Mouse (Mus musculus) embryonic stem cell, embryonic (primary cell): ENCODE data around the gene Pdcd6ip.

Experiments used
- CTCF ChIA-PET, 4 experiments: fragments of 300-600 bp in 2 of 4; fragments of 350-600 bp in 2 of 4; sonication (Branson Sonifier 250); formaldehyde crosslinking; loops; one replicate each; lab custom pipeline; 2022; ENCODE audit warnings: inconsistent platforms in 2 of 4; lab: Charles Lee
- POLR2A ChIA-PET, 4 experiments: fragments of 300-600 bp in 2 of 4; fragments of 350-600 bp in 2 of 4; sonication (Branson Sonifier 250); formaldehyde crosslinking; loops; one replicate each; lab custom pipeline; 2022; ENCODE audit warnings: antibody characterized with exemption in 4 of 4, inconsistent platforms in 1 of 4; lab: Charles Lee

The Pdcd6ip gene

DNA sequence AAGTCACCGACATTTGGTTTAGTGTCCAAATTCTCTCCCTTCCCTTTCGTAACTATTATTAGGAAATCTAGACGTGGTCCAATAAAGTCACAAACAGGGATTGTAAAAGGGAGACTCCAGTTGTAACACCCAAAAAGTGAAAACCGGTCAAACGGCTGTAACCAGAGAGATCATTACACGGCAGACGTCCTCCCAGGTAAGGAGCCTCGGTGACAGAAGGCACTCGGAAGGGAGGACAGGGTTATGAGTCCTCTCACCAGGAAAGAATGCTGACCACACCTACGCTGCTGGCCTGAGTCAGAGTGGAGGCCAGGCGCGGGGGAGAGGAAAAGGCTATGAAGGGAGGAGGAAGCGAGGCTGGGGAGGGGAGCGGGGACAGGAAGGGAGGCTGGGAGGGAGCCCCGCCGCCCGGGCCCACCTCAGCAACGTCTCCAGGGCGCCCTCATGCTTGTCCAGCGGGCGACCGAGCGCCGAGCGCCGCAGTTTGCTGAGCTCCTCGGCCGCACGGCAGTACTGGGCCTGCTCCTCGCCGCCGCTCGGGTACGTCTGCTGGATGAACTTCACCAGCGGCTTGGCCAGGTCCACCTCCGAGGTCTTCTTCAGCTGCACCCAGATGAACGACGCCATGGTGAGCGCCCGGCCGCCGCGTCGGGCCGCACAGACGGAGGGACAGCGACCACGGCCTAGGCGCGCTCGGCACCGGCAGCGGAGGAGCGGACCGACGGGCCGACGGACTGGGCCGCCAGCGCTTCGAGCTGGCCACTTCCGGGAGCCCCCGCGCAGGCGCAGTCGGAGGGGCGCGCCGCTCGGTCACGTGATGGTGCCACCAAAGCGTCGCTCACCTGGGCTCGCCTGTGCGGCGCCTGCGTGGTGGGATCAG, at the start of gene Pdcd6ip:
TSS of gene Pdcd6ip (minus strand) at position 779 of the 880 bp plus-strand sequence.
- ChIA-PET CTCF (interaction anchor here in 1 of 4 experiments (1.0 kb wide), 1 partner anchor 12 kb away, joined by 3 read pairs; no protein-coding TSS in a partner anchor), POLR2A (interaction anchor here in 3 of 4 experiments (0.6 to 1.6 kb wide), 5 partner anchors 39 to 321 kb away, joined by 3 to 8 read pairs (median 3); no protein-coding TSS in a partner anchor)

DNA sequence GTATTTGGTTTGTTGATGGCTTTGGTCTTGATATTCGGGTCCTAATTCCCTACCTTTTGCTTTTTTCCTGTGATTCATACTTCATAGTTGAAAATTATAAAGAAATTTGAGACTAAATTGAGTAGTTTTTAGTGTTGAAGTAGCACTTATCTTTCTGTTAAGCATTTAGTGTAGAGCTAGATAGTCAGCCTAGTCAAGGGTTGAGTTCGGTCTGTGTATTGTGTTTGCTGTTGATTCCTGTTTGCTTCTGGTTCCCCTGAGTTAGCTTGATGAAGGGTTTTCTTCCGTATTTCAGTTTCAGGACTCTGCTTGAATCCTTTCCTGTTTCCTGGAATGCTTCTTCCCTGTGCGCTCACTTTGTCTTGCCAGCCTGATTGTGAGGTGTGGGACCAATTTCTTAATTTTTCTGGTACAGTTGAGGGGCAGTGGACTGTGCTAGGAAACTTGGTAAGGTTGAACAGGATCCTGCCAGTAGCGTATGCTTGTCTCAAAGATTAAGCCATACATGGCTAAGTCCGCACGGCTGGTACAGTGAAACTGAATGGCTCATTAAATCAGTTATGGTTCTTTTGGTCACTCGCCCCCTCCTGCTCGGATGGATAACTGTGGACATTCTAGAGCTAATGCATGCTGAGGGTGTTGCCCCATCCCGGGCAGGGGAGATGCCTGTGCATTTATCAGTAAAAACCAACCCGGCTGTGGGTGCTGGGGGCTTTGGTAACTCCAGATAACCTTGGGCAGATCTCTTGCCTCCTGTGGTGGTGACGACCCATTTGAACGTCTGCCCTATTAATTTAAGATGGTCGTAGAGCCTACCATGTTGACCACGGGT, 48.0 kb upstream of the Pdcd6ip start:
- ChIA-PET CTCF (interaction anchor here in 1 of 4 experiments (0.6 kb wide), 1 partner anchor 186 kb away, joined by 7 read pairs; no protein-coding TSS in a partner anchor), POLR2A (interaction anchor here in 2 of 4 experiments (0.5 to 1.5 kb wide), 3 partner anchors 10 to 940 kb away, joined by 3 to 4 read pairs (median 3); no protein-coding TSS in a partner anchor)

GRCm38 (mm10) chr9:113749356-113749755, 41.3 kb upstream of the Pdcd6ip start:
- POLR2A ChIA-PET, result interaction anchor here in 2 of 4 experiments (0.6 to 4.4 kb wide), 2 partner anchors 9 to 20 kb away, joined by 8 to 27 read pairs; no protein-coding TSS in a partner anchor
- CTCF ChIA-PET, result no interaction called here

DNA sequence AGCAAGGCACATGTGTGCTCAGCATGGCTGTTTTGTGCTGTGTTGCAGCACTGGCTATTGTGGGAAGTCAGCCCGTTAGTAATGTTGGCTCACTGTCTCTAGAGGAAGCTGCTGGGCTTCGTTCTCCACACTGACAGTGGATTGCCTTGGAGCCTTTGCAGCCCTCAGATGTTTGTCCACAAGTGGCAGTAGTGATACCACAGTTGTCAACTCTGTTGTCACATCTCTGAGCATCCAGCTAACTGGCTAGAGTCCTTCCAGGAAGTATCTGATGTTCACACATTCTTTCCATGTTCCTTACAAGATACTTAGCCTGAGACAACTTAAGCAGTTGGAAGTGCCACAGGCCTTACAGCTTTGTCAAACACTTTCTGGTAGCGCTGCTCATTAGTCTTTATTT, 35.2 kb upstream of the Pdcd6ip start:
- ChIA-PET POLR2A (interaction anchor here in 3 of 4 experiments (0.6 to 1.7 kb wide), 10 partner anchors 9 to 728 kb away, joined by 3 to 10 read pairs (median 4); no protein-coding TSS in a partner anchor), CTCF (interaction anchor here in 1 of 4 experiments (1.6 kb wide), 1 partner anchor 15 kb away, joined by 7 read pairs; no protein-coding TSS in a partner anchor)

DNA sequence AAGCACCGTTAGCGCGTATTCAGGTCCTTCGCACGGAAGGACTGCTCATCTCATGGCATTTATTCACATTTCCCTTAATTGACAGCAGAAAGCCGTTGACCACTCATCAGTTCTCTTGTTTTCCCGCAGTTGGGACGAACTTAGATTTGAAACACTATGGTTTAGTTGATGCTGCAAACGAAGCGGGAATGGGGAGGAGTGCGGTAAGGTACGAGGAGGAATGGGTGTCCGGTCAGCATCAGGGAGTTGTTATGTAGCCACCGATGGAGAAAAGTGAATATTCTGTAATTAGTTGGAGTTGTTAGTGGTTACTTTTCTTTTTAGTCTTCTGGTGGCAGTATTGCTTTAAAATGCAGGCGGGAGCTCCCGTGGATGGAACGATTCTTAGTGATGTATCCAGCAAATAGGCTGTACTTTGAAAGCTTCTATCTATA, 34.3 kb upstream of the Pdcd6ip start:
- CTCF ChIA-PET, result interaction anchor here in 2 of 4 experiments (0.6 to 1.6 kb wide), 2 partner anchors 16 to 793 kb away, joined by 7 to 13 read pairs; no protein-coding TSS in a partner anchor
- POLR2A ChIA-PET, result interaction anchor here in 3 of 4 experiments (0.7 to 1.7 kb wide), 9 partner anchors 10 to 729 kb away, joined by 3 to 10 read pairs (median 4); no protein-coding TSS in a partner anchor

GRCm38 (mm10) chr9:113741637-113742137, 33.6 kb upstream of the Pdcd6ip start:
- ChIA-PET POLR2A (interaction anchor here in 3 of 4 experiments (0.6 to 1.7 kb wide), 5 partner anchors 17 to 743 kb away, joined by 3 to 6 read pairs (median 4); no protein-coding TSS in a partner anchor), CTCF (no interaction called here)

GRCm38 (mm10) chr9:113741108-113741636, 33.1 kb upstream of the Pdcd6ip start, which contains the start of gene Clasp2:
Gene Clasp2, plus strand, starts transcription at chr9:113741473.
- POLR2A ChIA-PET, result interaction anchor here in 2 of 4 experiments (0.7 to 1.6 kb wide), 3 partner anchors 17 to 744 kb away, joined by 3 to 6 read pairs (median 4); no protein-coding TSS in a partner anchor
- CTCF ChIA-PET, result no interaction called here

DNA sequence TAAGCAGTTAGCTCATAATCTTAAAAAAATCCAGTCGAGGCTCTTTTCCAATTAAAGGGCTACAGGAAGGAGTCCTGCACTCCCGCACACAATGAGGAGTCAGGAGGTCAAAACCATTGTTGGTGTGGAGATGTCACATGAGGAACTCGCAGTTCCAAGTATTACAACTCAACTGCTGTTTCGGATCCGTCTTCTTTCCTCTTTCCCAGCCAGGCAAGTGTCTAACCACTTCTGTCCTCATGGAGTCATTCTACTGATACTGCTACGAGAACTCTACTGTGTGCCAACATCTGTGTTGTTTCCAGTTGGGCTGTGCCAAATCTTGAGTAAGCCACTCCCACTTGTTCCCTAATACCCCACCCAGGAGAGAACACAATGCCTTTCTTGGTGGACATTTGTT, 30.9 kb upstream of the Pdcd6ip start:
- ChIA-PET CTCF (interaction anchor here in 1 of 4 experiments (0.6 kb wide), 1 partner anchor 767 kb away, joined by 3 read pairs; no protein-coding TSS in a partner anchor), POLR2A (interaction anchor here in 2 of 4 experiments (1.0 to 1.5 kb wide), 3 partner anchors 8 to 20 kb away, joined by 4 read pairs; no protein-coding TSS in a partner anchor)

DNA sequence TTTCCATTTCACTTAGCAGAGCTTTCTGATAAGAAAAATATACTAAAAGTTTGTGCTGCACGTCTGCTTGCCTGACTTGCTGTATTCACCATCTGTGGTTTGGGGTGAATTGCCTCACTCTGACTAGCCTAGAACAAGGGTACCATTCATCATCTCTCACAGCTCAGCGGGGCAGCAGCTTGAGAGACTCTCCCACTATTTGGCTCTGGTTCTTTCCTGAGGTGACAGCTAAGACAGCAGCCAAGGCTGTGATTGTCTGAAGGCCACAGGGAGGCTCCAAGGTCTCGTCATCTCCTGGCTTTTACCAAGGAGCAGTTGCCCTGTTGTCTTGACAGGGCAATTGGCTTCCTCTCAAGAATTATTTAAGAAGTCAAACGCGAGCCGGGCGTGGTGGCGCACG, 30.0 kb upstream of the Pdcd6ip start:
- ChIA-PET POLR2A (interaction anchor here in 2 of 4 experiments (0.8 to 2.6 kb wide), 7 partner anchors 10 to 1650 kb away, joined by 3 to 10 read pairs (median 4); no protein-coding TSS in a partner anchor), CTCF (no interaction called here)

DNA sequence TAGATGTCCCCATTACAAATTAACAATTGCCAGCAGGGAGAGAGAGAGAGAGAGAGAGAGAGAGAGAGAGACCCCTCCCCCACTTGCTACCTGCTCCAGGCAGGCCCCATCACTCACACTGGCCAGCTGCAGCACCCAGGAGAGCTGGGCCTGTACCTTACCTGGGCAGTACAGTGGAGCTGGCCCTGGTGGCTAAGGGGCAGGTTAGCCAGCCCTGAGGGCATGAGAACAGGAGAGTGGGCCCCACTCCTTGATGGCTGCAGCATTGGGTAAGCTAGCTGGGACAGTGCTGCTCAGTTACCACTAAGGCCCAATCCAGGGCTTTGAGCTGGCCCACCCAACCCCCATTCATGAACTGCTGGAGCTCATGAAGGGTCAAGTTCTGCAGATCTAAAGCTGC, 27.9 kb upstream of the Pdcd6ip start:
- CTCF ChIA-PET, result interaction anchor here in 2 of 4 experiments (0.5 to 0.9 kb wide), 2 partner anchors 24 to 294 kb away, joined by 4 read pairs; no protein-coding TSS in a partner anchor
- POLR2A ChIA-PET, result interaction anchor here in 1 of 4 experiments (2.2 to 2.6 kb wide), 2 partner anchors 9 to 23 kb away, joined by 6 to 10 read pairs; no protein-coding TSS in a partner anchor

- ChIA-PET POLR2A (interaction anchor here in 1 of 4 experiments (0.7 kb wide), 1 partner anchor 16 kb away, joined by 3 read pairs; no protein-coding TSS in a partner anchor), CTCF (no interaction called here)
Observed at GRCm38 (mm10) chr9:113731540-113731939, 23.5 kb upstream of the Pdcd6ip start.

DNA sequence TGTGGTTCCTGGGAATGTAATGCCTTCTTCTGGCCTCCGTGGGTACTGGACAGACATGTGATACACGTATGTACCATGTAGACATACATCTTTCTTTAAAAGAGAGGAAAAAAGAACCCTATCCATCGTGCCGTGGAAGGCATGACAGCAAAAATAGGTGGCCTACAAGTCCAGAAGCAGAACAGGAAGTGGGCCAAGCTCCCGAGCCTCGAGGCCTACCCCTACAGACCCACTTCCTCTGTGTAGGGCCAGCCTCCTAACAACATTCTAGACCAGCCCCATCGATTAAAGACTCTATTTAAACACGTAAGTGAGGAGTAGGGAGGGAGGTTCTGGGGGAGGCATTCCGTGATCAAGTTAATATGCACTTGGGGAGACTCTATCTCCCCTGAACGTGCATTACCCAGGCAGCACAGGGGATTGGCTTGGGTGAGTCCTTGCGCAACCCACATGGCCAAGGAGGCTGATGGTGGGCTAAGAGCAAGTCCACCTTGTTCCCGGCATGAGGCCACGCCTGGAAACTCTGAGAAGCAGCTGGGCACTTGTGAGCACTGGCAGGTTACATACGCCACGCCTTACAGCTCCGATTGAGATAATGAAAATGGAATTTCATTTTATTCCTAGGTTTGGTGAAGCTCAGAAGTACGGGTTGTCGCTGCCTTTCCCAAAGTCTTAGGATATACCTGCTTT, 19.1 kb upstream of the Pdcd6ip start:
- POLR2A ChIA-PET, result interaction anchor here in 2 of 4 experiments (1.1 to 3.2 kb wide), 5 partner anchors 10 to 32 kb away, joined by 3 to 16 read pairs (median 5); no protein-coding TSS in a partner anchor
- CTCF ChIA-PET, result no interaction called here

DNA sequence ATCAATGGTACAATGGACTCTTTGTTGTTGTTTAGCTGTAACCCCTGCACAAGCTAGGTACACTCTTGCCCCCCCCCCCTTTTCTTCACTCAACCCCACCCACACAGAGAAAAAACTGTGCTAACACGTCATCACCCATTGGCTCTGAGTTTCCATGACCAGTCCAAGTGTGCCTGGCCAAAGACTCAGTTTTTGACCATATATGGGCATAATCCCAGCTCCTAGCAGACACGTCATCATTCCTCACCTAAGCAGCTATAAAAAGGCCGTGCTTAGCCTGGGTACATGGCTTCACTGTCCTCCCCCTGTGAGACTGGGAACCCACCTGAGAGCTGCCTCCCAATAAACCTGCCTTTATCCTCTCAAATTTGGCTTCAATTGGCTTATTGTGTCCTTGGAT, 18.1 kb upstream of the Pdcd6ip start:
- ChIA-PET POLR2A (interaction anchor here in 3 of 4 experiments (0.6 to 3.2 kb wide), 8 partner anchors 11 to 204 kb away, joined by 3 to 16 read pairs (median 4); partner anchors contain the start of gene Ubp1 (in 2 of the 3)), CTCF (interaction anchor here in 2 of 4 experiments (0.5 to 0.6 kb wide), 2 partner anchors 287 to 646 kb away, joined by 3 to 4 read pairs; no protein-coding TSS in a partner anchor)

DNA sequence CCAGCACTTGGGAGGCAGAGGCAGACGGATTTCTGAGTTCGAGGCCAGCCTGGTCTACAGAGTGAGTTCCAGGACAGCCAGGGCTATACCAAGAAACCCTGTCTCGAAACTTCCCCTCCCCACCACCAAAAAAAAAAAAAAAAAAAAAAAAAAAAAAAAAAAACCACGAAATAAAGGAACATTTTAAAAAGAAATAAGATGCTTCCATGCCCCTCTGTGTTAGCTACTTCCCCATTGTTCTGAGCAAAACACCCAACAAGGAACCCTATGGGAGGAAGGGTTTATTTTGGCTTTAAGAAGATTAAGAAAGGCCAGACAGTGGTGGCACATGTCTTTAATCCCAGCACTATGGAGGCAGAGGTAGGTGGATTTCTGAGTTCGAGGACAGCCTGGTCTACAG, 17.6 kb upstream of the Pdcd6ip start:
- POLR2A ChIA-PET, result interaction anchor here in 3 of 4 experiments (0.6 to 3.2 kb wide), 8 partner anchors 16 to 1670 kb away, joined by 3 to 16 read pairs (median 4); partner anchors contain the start of gene Ubp1 (in 2 of the 3)
- CTCF ChIA-PET, result interaction anchor here in 2 of 4 experiments (0.5 to 0.6 kb wide), 2 partner anchors 288 to 646 kb away, joined by 3 to 4 read pairs; no protein-coding TSS in a partner anchor

- POLR2A ChIA-PET, result interaction anchor here in 2 of 4 experiments (0.8 to 1.2 kb wide), 2 partner anchors 32 to 34 kb away, joined by 3 to 4 read pairs; no protein-coding TSS in a partner anchor
Observed at GRCm38 (mm10) chr9:113724646-113725045, 16.6 kb upstream of the Pdcd6ip start.

DNA sequence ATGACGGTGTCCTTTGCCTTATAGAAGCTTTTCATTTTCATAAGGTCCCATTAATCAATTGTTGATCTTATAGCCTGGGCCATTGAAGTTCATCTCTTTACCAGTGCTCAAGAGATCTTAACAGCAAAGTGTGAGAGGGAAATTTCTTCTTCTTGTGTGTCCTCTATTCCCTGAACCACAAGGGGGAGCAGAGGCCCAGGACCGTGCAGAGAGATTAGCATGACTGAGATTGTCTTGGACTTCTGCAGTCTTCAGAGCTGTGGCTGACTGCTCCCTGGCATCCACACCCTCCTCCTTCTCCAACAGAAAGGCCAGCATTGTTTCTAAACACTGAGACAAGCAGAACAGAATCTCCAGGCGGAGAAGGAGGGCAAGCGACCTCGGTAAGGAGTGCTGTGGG, 11.0 kb upstream of the Pdcd6ip start:
- ChIA-PET POLR2A (interaction anchor here in 2 of 4 experiments (0.6 to 2.5 kb wide), 5 partner anchors 19 to 212 kb away, joined by 3 to 9 read pairs (median 4); partner anchors contain the start of gene Ubp1 (in 1 of the 2)), CTCF (interaction anchor here in 3 of 4 experiments (0.6 to 1.9 kb wide), 5 partner anchors 11 to 212 kb away, joined by 3 to 5 read pairs (median 3); partner anchors contain the start of genes Pdcd6ip (in 1 of the 3) and Ubp1 (in 1 of the 3))

More at GRCm38 (mm10) chr9:113724646-113725045, 16.6 kb upstream of the Pdcd6ip start:
- CTCF ChIA-PET, result no interaction called here
